Mouse (Mus musculus) ES-E14 (cell line): Measurements from ENCODE around the gene Fam83d.

ENCODE experiments used
- CHD2 ChIP-seq: IDR thresholded peaks from 2 replicates; pipeline ENCODE4 v1.6.1; 2014; ENCODE audit warnings: mild to moderate bottlenecking, low read depth, low read length, inconsistent platforms
- HCFC1 ChIP-seq: IDR thresholded peaks from 2 replicates; pipeline ENCODE4 v1.6.1; 2012; ENCODE audit warnings: low read length, inconsistent platforms, borderline replicate concordance; ENCODE audit not compliant: insufficient read depth
- MAFK ChIP-seq: IDR thresholded peaks from 2 replicates; pipeline ENCODE4 v1.6.1; 2014; ENCODE audit warnings: mild to moderate bottlenecking, low read depth, low read length, inconsistent platforms; ENCODE audit not compliant: insufficient read depth
- ZC3H11A ChIP-seq: IDR thresholded peaks from 2 replicates; pipeline ENCODE4 v1.6.1; 2012; ENCODE audit warnings: low read depth, mild to moderate bottlenecking, inconsistent platforms, low read length, borderline replicate concordance
- ZNF384 ChIP-seq: IDR thresholded peaks from 2 replicates; pipeline ENCODE4 v1.6.1; 2012; ENCODE audit warnings: low read depth, low read length, inconsistent platforms

DNA sequence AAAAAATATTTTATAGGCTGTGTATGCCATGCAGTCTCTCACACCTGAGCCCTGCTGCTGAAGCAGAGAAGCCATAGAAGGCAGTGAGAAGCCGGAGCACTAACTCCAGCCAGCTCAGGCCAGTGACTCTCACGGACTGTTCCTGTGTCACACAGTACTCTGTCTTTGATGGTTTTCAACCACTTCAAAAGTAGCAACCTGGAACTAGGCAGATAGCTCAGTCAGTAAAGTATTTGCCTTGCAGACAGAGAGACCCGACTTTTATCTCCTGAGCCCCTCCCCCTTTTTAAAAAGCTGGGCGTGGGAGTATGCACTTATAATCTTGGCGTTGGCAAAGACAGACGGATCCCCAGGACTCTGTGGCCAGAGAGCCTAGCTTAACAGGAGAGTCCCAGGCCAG lies 44.1 kb upstream of the Fam83d start:
- TF ChIP-seq CHD2 (no peak), ZNF384 (no peak), HCFC1 (no peak), MAFK (no peak), ZC3H11A (no peak)
